Mouse (Mus musculus) c-Kit-positive CD71-positive TER-119-positive erythroid progenitor cells, embryonic 14.5 days (primary cell): ENCODE data around the gene Map3k14.

Experiments
- DNase-seq: peaks from one replicate; pipeline ENCODE4 v3.0.0-alpha.2; 2013; ENCODE audit warnings: low spot score

Gene Map3k14

DNA sequence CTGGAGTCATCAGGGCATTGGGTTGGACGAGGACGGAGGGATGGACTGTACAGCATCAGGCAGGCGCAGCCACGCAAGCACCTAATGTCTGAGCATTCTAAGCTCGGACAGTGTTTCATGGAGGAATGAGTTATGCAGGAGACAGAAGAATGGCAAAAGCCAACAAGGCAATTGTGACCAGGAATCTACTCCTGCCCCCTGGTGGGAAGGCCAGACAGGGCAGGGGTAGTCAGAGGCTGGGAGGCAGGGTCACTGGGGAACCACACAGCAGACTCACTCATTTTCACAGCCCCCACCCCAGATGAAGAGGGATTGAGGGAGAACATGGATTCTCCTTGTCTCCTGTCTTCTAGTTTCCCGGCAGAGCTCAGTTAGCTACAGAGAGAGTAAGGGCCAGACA, 4.7 kb upstream of the Map3k14 start:
- no peak for DNase-seq

DNA sequence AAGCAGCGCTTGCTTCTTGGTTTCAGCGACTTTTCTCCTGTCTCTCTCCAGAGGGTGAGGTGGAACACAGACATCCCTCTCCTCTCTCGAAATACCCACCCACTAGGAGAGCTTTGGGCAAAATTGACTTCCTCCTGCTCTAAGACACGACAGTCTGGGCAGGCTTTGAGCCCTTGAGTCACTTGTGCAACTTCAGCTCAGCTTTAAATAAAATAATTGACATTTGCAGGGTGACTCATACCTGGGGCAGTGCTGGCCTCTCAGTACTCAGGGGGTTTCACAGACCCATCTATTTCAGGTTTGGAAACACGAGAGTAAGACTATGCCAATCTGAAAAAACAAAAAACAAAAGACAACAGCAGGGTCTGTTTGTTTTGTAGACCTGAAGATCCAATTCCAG, 2.2 kb upstream of the Map3k14 start:
- no peak for DNase-seq

DNA sequence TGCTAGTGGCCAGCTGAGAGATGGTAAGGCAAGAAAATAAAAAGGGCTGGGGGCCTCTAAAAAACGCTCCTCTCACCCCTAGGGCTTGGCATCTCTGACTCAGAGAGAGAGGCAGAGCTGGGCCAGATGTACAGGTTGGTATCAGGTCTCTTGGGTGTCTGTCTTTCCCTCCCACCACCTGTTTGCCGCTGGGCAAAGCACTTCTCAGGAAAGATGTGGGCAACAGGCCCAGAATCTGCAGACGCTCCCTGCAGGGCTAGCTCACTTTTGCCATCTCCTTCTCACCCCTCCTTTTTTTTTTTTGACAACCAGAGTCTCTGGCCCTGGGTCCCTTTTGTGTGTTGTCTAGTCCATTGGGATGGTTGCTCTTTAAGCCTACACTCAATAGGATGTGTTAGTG, 1.6 kb upstream of the Map3k14 start:
- no peak for DNase-seq

DNA sequence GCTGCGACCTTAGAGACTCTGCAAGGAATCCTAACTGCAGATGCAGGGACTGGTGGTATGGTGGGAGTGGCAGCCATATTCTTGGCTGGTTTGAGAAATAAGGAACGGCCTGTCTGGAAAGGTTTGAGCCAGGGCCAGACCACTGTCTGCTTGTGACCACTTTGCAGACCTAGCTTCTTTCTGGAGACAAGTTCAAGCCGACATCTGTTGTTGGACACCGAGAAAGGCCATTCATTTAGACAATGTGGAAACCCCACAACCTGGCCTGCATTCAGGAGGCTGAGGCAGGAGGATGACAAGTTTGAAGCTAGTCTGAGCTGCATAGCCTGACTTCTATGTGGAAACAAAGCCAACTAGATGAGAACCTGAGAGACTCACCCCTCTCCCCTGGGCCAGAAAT, 1.1 kb upstream of the Map3k14 start:
- DNase-seq = no peak

DNA sequence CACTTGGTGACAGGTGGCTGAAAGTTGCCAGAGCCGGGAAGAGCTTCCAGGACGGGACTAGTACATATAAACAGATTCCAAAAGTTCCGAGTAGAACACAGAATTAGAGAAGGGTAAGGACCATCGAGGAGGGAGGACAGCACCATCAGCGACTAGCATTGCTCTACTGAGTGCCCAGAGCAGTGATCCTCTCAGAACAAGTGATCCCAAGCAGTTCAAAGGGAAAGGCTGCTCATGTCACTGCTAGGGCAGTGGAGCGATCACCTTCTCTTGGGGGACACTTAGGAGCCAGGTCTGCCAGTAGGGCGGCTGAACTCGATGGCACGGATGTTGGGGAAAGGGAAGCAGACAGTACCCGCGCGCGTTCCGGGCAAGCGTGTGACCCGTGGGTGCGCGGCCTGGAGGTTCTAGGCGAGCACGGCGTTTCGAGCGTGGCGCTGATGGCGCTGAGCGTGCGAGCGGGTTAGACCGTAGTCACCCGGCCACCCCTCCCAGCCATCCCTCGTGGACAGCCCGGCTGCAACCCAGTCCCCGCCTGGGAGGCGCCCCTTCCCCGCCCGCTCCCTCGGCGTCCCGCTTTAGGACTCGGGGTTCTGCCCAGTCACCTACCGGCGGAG, 435 bp downstream of the Map3k14 start:
- no peak for DNase-seq

DNA sequence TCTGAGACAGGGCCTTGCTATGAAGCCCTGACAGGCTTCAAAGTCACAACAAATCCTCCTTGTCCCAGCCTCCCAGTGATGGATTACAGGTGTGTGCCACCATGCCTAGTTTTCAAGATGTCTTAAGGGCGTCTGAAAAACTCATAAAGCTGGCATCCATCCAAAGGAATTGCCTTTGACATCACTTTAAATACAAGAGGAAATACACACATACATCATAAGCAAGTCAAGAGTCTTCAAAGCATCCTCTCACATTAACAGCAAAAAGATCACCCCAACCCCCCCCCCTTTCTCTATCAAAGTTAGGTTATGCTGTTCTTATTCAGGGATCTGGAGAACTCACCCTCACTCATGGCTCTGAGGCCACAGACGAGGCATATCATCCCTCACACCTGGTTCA, 1.4 kb downstream of the Map3k14 start:
- no peak for DNase-seq

DNA sequence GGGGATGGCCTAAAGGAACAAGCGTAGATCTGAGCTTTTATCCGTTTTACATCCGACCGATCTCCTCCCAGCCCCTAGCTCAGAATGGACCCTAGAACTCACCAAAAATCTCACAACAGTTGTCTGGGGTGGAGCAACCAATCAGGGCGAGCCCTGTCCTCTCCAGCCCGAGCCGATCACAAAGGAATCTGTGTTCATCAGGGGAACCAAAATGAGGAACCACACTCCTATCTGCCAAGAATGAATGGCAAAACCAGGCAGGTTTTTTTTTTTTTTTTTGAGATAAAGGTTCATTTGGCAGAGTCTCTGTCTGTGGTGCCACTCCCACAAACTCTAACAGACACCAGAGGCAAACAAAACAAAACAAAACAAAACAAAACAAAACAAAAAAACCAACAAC, 2.1 kb downstream of the Map3k14 start:
- no peak for DNase-seq

DNA sequence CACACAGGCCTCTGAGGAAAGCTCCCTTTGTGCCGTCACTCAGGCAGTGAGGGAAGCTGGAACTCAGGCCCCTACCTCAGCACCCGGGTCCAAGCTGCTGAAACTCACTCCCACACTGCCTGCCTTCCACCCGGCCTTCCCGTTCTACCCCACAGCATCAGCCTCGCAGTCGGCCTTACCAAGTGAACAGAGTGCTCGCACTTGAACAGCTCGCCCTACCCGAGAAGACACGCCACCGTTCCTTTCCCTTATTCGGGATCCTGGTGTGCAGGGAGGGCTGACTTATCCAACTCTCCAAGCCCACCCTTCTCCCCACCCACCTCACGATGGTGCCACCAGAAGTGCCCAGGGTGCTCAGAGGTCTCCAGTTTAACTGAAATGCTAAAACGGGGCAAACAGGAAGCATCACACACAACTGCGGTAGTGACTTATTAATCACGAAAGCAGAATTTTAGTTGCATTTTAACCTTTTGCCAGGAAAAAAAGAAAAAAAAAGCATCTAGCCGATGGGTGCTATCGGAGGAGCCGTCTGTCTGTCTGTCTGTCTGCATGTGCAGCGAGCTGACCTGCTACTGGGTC, 2.8 kb downstream of the Map3k14 start:
- no peak for DNase-seq

DNA sequence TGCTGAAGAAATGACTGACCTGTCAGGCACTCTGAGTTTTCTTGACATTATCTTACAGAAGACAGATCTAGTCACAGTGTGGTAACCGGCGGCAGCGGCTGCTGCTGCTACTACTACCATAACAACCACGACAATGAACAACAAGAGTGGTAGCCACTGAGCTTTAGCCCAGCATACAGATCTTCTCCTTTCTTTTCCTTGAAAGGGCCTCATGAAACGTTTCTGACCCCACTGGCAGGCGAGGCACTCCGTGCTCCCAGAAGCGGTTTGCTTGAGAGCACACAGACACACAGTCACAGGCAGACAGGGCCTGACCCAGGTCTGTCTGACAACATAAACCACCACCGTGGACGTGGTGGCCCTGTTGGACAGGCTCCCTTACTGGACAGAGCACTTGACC, 3.7 kb downstream of the Map3k14 start:
- no peak for DNase-seq

DNA sequence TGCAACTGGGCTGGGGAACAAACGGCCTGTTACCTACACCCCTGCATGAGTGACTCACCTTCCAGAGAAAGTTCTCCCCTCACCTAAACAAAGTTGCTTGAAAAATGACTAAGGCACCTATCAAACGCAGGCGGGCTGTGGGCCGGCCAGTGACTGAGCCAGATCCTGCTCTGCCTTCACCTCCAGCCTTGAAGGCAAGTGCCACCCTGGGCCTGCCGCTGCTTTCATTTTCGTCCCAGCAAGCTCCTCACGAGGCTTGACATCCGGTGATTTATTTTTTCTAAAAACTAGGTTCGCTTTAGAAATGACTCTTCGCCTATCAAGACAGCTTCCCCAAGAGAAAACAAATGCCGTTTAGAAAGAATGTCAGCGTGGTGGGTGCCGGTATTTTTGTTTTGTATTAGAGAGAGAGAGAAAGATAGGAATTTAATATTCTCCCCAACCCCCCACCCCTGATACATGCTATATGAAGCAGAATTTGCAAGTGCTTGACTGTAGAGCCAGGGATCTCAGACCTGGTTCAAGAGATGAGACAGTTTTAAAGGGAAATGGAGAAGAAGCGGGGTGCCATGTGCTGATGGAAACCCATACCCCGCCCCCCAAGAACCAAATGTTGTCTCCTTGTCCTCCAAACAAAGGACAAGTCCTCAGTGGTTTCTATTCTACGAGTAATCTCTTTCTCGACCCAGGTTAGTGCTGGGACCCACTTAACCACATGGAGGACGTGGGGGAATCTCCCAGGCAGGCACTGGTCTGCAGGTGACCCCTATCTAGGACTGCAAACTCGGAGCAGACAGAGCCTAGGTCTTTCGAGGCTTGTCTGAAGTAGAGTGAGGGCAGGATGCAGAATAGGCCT, 4.6 kb downstream of the Map3k14 start:
- DNase-seq = no peak

DNA sequence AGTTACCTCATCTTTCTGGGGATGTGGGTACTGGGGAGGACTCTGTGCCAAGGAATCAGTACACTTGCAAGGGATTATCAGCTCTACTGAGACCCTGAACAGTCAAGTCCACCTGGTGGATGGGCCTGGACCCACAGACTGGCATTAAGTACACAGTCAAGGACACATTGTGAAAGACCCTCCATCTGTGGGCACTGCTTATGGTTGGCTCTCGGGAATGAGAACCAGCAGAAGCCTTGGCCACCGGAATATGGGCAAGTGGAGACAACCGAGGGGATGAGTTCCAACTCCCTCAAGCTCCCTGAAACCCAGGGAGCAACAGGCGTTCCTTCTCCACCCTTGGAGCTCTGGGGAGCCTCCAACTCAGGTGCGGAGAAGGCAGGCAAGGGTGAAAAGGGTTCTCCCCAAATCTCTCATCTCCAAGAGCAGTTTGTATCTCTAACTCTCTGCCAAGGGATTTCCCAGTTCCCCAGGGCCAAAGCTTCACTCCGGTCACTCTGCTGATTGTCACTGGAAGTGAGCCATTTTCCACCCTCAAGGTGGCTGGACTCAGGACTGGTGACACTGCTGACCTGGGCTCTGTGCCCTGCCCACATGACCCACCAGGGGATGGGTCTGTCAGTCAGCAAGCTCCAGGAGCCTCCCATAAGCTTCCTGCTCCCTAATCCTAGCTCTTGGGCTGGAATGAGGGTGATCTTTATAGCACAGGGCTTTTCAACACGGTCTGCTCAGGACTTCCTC, 5.4 kb downstream of the Map3k14 start:
- DNase-seq = no peak

DNA sequence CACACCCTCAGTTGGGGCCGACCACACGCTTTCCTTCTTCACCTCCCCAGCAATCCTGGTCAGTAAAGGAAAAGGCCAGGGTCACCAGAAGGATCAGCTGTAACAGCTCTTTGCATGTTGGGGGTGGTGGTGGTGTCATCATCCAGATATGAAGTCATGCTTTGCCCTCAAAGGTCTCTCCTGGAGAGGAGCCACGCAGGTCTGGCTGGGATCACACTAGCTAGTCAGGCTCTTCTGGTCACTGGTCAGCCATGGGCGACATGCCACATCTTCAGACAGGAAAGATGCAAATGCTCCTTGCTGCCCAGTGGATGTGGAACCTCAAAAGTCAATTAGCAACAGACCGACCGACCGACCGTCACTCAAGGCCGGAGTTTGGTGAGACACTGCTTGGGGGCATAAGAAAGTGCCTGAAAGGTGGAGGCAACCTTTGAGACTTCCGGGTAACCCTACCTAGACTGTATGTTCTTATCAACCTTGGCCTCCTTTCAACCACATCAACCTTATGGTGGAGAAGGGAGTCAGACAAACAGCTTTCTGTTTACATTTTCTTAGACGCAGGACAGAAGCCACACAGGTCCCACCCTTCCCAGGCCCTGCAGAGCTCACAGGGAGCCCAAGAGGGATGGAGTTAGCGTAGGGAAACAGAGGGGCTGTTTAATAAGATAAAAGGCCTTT, 6.6 kb downstream of the Map3k14 start:
- DNase-seq = no peak

DNA sequence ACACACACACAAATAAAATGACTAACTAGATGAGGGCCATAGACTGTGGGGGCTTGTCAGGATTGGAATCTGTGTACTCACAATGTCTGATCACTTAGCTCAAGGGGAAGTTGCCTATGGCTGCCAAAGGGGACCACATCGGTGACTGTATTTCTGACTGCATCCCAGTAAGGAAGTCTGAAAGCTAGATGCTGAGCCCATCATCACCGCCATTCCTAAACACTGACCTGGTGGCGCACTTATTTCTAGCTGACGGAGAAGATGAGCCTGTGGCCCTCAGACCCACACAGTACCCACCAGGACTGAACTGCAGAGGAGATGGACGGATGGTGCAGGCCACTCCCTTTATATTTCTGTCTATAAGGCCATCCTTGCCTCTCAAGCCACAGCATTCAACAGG, 7.2 kb downstream of the Map3k14 start:
- no peak for DNase-seq

DNA sequence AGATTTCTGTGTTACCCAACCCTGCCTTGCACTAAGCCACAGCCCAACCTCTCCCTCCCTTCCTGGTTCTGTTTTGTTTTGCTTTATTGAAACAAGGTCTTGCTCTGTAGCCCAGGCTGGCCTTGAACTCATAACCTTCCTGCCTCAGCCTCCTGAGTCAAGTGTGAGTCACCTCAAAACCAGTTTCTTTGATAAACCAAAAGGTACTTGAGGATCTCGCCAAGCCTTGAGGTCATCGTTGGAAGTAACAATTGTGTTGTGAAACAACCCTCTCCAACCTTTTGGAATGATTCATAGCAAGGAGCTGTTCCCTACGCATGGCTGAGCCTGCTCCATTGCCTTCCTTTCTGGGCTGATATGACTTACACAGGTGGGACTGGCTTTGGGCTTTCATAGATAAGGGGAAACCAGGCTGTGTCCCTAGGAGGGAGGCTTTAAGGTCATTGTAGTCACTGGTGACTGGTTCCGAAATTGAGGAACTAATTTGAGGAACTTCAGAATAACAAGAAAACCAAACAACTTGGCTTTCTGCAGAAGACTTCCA, 9.3 kb downstream of the Map3k14 start:
- DNase-seq = no peak

DNA sequence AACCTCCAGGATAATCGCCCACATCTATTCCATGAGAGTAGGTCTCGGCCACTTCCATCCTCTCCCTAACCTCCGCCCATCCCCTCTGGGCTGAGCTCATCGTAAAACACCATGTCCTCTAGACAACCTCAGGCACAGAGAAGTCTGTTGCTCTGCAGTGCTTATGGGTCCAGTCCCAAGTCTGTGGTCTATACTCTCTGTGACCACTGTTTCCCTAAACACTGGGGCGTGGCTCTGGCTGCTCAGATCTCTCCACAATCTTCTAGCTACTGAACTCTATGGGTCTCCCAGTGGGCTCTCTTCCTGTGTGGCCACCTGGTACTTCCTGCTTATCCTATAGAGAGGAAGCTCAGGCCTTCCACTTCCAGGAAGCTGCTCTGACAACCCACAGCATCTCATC, 13.7 kb downstream of the Map3k14 start:
- DNase-seq = no peak

DNA sequence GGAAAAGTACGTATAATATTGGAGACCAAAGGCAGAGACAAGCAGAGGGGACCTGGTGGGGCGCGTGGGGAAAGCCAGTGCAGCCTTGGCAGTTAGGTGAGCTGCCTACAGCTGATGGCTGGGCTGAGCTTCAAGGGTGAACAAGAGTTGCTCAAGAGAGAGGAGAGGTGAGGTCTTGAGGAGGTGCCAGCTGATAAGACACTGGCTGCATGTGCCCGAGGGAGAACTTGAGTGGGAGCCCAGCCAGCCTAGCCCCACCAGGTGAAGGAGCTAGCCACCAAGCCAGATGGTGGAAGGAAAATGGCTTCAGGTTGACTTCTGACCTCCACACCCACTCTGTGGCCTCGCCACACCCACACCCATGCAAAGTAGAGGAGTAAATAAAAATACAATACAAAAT, 14.9 kb downstream of the Map3k14 start:
- no peak for DNase-seq

DNA sequence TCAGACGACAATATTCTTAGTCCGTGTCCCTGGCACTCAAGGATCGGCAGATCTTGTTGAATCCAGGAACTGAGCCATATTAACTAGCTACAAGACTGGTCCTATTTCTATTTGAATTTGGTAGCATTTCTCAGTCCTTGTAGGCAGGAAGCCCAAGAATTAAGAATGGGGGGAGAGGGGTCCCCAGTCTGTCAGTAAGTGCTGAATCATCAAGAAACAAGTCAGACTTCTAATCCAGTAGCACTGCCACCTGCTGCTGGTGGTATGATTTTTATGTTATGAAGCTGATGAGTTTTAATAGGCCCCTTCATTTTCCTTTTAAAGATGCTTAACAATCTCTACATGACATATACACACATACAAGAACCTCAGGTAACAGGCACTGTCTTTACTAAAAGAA, 16.9 kb downstream of the Map3k14 start:
- DNase-seq = no peak

DNA sequence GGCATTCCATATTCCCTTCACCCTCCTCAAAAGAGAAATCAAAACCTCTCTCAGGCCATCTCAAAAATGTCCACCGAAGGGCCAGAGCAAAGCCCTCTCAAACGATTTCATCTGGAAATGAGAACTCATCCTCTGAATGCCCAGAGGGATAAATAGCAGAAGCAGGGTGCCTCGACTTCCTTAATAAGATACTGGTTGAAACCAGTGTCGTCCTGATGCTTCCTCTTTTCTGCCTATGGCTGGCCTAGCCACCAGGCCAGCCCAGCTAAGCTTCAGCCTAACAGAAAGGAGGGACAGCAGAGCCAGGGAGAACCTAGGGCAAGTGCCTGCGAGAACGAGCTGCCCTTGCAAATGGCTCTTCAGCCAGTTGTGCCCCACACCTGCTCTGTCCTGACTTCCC, 17.8 kb downstream of the Map3k14 start:
- DNase-seq = no peak

DNA sequence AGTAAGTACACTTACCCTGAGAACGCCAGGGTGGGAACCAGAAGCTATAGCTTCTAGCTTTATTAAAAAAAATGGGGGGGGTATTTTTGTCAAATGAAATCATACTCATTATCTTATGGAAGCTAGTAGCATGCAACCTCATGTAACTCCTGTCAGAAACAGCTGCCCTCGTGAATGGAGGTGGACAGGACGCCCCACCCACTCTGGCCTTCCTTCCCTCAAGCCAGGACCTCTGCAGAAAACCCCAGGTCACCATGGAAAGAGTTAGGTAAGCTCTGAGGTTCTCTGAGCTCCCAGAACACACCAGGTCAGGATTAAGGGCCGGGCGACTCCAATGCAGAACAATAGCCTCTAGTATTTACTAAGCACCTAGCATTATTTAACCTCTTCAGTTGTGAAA, 18.4 kb downstream of the Map3k14 start:
- DNase-seq = no peak

DNA sequence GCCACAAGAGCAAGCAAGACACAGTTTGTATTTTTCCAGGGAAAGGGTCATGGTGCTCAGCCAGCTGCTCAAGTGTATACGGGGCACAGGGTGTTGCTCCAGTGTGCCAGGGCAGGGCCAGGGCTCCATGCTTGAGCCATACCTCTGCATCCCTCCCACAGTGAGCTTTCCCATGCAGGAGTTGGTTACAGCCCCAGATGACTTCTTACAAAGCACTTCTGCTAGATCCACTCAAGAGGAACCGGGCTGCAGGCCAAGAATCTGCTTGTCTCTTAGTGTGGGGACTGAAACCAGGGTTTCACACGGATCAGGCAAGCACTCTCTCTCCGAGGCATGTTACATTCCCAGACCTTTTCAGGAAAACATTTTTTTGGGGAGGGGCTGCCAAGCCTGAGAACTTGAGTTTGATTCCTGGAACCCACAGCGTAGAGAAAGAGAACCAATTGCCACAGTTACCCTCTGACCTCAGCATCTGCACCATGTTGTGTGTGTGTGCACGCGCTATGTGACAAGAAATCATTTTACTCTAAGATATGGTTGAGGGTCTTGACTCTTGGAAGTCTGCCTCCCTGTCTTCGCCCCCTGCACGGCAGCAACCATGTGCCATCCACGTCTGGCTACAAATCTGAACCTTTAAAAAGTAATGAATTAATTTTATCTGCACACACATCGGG, 19.6 kb downstream of the Map3k14 start:
- DNase-seq = no peak

DNA sequence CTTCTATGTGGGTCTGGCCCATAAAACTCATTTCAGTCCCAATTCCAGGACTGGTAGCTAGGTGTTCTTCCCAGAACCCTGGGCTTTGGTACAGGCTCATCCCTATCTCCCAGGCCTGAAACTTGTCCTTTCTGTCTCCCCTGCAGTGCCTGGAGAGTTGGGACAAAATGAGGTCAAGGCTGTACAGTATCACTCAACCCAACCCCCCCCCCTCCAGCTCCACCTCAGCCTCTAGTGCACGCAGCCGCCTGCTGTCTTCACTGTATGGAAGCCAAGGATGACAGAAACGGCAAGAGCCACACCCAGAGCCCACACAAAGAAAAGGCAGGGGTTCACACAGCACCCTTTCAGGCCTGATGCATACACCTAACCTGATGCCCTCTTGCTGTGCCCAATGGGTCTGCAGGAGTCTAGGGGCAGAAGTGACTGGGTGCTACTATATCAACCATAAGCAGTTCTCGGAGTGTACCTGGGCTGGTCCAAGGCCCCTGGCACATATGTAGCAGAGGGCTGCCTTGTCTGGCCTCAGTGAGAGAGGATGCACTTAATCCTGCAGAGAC, 20.5 kb downstream of the Map3k14 start:
- DNase-seq = no peak
